Mouse (Mus musculus): ENCODE measurements around the gene Apod. TPM values are rescaled to one million over a fixed set of nuclear protein-coding genes. Genes with fewer than 3 reads are reported as not detected.

Gene Apod
- polyA plus RNA-seq, 1 experiment from 2014 or later, result 0.38 TPM

DNA sequence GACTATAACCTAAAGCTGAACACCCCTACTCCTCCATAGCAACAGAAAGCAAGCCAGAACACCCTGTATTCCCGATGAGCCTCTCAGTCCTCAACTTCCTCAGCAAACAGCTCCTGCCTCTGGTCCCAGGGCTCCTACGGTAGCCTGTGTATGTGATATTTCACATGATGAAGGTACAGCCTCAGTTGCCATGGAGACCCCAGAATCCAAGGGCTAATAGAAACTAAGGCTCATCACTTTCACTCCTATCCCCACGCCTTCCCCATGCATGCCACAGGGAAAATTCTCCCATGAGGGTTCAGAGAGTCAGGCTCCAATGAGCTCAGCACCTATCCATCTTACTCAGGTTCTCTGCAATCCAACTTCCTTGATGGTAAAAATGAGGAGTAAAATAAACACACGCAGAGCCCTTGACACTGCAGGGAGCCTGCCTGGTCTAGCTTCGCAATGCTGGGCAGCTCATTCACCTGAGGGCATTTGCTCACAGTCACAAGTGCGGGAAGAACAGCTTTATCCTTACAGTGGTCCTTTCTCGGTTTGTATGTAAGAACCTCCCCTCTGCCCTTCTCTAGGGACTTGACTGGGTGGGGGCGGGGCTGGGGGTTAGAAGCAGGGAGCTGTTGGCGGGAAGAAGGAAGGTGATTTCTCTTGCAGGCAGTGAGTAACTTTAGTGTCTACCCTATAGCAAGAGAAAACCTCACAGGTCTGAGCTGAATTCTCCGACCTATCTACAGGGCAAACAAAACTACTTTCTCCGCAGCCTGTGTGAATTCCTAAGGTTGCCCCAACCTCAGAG, 15.2 kb downstream of the Apod start:
- peaks cover 7% of the 10 kb centered on the region for H3K4me1 ChIP-seq (replicated peaks; ENCODE audit: control insufficient read depth, insufficient read depth, low read length)
- H3K27me3 ChIP-seq (ENCODE audit: control insufficient read depth, insufficient read depth, low read depth, low read length), result no peaks in the 10 kb centered on the region
- no peak overlapping the region for H3K27ac ChIP-seq (ENCODE audit: low read length)
- ATAC-seq (ENCODE audit: low read depth), result no peak
- 31% methylated on average over 11 of the region's 11 CpGs for WGBS
- no peaks in the 10 kb centered on the region for H3K36me3 ChIP-seq (ENCODE audit: control insufficient read depth, insufficient read depth, low read length)
- H3K4me2 ChIP-seq (ENCODE audit: low read depth, low read length), result no peak overlapping the region
- no peaks in the 10 kb centered on the region for H3K9me3 ChIP-seq (ENCODE audit: control insufficient read depth, low read length)
- H3K4me3 ChIP-seq (ENCODE audit: low read length), result no peak overlapping the region
- H3K9ac ChIP-seq (ENCODE audit: low read length), result 0 out of 2 replicates have a peak overlapping the region, but pooled peaks have one; percentile 29

DNA sequence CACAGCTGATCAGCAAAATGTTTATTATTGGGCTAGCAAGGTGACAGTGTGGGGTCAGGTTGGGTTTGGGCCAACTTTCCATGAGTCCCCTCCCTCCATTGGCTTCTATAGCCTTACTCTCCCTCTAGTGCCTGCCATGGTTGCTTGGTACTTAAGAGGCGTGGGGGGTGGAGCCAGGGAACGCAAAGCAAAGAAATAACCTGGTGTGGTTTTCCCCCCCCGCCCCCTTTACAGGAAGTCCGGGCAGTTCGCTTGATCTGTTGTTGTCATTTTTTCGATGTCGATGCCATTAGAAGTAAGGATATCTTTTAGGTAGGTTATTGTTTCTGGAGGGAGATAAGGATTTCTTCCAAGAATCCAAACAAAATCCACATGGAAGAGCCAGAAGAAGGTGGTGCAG, 17.5 kb downstream of the Apod start:
- WGBS, result 76% methylated on average over 7 of the region's 7 CpGs
- no peaks in the 10 kb centered on the region for H3K36me3 ChIP-seq (ENCODE audit: control insufficient read depth, insufficient read depth, low read length)
- H3K27ac ChIP-seq (ENCODE audit: low read length), result no peak overlapping the region
- H3K9me3 ChIP-seq (ENCODE audit: control insufficient read depth, low read length), result no peaks in the 10 kb centered on the region
- no peak overlapping the region for H3K4me3 ChIP-seq (ENCODE audit: low read length)
- no peak overlapping the region for H3K9ac ChIP-seq (ENCODE audit: low read length)
- ATAC-seq (ENCODE audit: low read depth), result no peak
- peaks cover 7% of the 10 kb centered on the region for H3K4me1 ChIP-seq (replicated peaks; ENCODE audit: control insufficient read depth, insufficient read depth, low read length)
- H3K4me2 ChIP-seq (ENCODE audit: low read depth, low read length), result no peak overlapping the region
- no peaks in the 10 kb centered on the region for H3K27me3 ChIP-seq (ENCODE audit: control insufficient read depth, insufficient read depth, low read depth, low read length)

DNA sequence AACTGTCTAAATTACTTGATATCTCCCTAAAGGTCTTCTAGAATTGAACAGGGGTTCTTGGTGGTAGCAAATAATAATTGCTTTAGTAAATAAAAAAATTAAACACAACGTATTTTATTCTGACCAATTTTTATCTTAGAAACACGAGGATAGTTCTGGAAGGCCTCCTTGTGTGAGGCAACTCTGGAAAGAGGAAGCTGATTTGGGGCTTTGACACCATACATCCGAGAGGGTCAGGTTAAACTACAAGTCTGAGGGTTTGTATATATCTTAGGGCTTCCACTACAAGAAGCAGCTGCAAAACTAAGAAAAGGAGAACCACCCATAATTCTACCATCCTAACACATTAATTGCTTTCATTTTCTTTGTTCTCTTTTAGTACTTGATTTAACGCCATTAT, 20.8 kb downstream of the Apod start:
- H3K9ac ChIP-seq (ENCODE audit: low read length), result no peak overlapping the region
- no peaks in the 10 kb centered on the region for H3K36me3 ChIP-seq (ENCODE audit: control insufficient read depth, insufficient read depth, low read length)
- ATAC-seq (ENCODE audit: low read depth), result no peak
- no peaks in the 10 kb centered on the region for H3K27me3 ChIP-seq (ENCODE audit: control insufficient read depth, insufficient read depth, low read depth, low read length)
- peaks cover 10% of the 10 kb centered on the region for H3K4me1 ChIP-seq (replicated peaks; ENCODE audit: control insufficient read depth, insufficient read depth, low read length)
- no peak overlapping the region for H3K27ac ChIP-seq (ENCODE audit: low read length)
- no peaks in the 10 kb centered on the region for H3K9me3 ChIP-seq (ENCODE audit: control insufficient read depth, low read length)
- no peak overlapping the region for H3K4me2 ChIP-seq (ENCODE audit: low read depth, low read length)
- H3K4me3 ChIP-seq (ENCODE audit: low read length), result no peak overlapping the region
- WGBS, result 55% methylated on average over 4 of the region's 4 CpGs

DNA sequence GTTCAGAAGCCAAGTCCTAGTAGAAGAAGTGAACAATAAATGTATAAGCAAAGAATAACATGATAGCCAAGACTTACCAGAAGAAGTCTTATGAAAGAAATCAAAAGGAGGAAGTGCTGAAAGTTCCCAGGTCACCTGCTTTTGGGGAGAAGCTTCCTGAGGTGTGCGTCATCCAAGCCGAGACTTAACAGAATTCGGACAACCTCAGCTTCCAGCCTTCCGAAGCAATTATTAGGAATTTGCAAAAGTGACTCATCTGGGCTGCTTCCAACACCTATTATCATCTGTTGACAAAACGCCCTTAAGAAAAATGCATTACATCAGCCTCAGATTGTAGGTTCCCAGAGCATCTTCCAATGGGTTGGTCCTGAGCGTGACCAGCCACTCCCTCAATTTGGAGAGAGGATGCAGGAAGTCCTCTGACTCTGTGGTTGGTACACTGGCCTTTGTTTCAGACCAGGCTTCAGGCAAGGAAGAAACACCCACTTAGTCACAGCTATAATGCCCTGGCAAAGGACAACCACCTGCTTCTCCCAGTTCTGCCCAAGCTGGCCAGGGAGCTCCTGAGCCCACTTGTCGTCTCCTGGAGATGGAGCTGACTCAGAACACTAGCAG, 23.8 kb downstream of the Apod start:
- Histone ChIP-seq H3K4me2 (ENCODE audit: low read depth, low read length) (peak overlapping the region; percentile 6), H3K9ac (ENCODE audit: low read length) (no peak overlapping the region; the same call in 1 of the 2 replicates), H3K36me3 (ENCODE audit: control insufficient read depth, insufficient read depth, low read length) (no peaks in the 10 kb centered on the region), H3K27me3 (ENCODE audit: control insufficient read depth, insufficient read depth, low read depth, low read length) (no peaks in the 10 kb centered on the region), H3K4me3 (ENCODE audit: low read length) (no peak overlapping the region), H3K9me3 (ENCODE audit: control insufficient read depth, low read length) (no peaks in the 10 kb centered on the region), H3K4me1 (replicated peaks; ENCODE audit: control insufficient read depth, insufficient read depth, low read length) (peaks cover 10% of the 10 kb centered on the region), H3K27ac (ENCODE audit: low read length) (peak overlapping the region; percentile 89)
- WGBS, result 48% methylated on average over 7 of the region's 7 CpGs
- peak; percentile 60 for ATAC-seq (ENCODE audit: low read depth)

DNA sequence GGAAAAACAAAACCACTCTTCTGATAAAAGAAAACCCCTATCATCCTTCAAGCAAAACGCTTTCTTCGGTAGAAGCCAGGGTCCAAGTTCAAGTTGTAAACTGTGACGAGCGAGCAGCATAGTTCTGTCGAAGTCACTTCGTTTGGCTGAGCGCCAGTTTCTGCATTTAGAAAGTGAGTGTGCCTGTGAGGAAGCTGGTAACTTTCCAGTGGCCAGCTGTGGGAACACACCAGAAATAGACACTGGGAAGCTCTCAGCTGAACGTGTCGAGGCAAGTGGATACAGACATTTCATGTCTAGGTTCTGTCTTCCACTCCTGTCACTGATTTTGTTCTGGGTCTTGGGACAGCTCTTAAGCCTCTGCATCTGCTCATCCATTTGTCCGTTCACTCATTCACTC, 24.3 kb downstream of the Apod start:
- no peaks in the 10 kb centered on the region for H3K36me3 ChIP-seq (ENCODE audit: control insufficient read depth, insufficient read depth, low read length)
- H3K27ac ChIP-seq (ENCODE audit: low read length), result peak overlapping the region; percentile 89
- H3K27me3 ChIP-seq (ENCODE audit: control insufficient read depth, insufficient read depth, low read depth, low read length), result no peaks in the 10 kb centered on the region
- ATAC-seq (ENCODE audit: low read depth), result peak; percentile 97
- peak overlapping the region; percentile 6 for H3K4me2 ChIP-seq (ENCODE audit: low read depth, low read length)
- no peak overlapping the region for H3K4me3 ChIP-seq (ENCODE audit: low read length)
- no peak overlapping the region for H3K9ac ChIP-seq (ENCODE audit: low read length)
- no peaks in the 10 kb centered on the region for H3K9me3 ChIP-seq (ENCODE audit: control insufficient read depth, low read length)
- 28% methylated on average over 10 of the region's 10 CpGs for WGBS
- H3K4me1 ChIP-seq (replicated peaks; ENCODE audit: control insufficient read depth, insufficient read depth, low read length), result peaks cover 10% of the 10 kb centered on the region

DNA sequence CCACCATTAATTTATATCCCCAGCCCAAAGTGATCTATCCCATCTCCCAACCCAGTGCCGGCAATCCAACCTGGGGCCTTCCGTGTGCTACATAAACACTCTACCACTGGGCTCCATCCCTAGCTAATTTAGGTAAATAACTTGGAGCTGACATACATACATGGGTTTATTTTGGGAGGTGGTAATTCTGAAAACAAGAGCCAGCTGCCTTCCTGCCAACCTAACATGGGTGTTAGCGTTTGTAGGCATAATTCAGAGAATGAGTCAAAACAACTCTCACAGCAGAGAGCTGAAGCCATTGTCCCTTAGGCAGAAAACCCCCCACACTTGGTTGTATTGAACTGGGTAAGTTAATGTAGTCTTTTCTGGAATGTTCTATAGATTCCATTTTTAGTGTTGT, 26.9 kb downstream of the Apod start:
- 54% methylated on average over 3 of the region's 3 CpGs for WGBS
- Histone ChIP-seq H3K4me2 (ENCODE audit: low read depth, low read length) (no peak overlapping the region), H3K36me3 (ENCODE audit: control insufficient read depth, insufficient read depth, low read length) (no peaks in the 10 kb centered on the region), H3K4me1 (replicated peaks; ENCODE audit: control insufficient read depth, insufficient read depth, low read length) (peaks cover 10% of the 10 kb centered on the region), H3K9me3 (ENCODE audit: control insufficient read depth, low read length) (no peaks in the 10 kb centered on the region), H3K27ac (ENCODE audit: low read length) (no peak overlapping the region), H3K27me3 (ENCODE audit: control insufficient read depth, insufficient read depth, low read depth, low read length) (no peaks in the 10 kb centered on the region), H3K9ac (ENCODE audit: low read length) (no peak overlapping the region), H3K4me3 (ENCODE audit: low read length) (no peak overlapping the region)
- ATAC-seq (ENCODE audit: low read depth), result no peak

DNA sequence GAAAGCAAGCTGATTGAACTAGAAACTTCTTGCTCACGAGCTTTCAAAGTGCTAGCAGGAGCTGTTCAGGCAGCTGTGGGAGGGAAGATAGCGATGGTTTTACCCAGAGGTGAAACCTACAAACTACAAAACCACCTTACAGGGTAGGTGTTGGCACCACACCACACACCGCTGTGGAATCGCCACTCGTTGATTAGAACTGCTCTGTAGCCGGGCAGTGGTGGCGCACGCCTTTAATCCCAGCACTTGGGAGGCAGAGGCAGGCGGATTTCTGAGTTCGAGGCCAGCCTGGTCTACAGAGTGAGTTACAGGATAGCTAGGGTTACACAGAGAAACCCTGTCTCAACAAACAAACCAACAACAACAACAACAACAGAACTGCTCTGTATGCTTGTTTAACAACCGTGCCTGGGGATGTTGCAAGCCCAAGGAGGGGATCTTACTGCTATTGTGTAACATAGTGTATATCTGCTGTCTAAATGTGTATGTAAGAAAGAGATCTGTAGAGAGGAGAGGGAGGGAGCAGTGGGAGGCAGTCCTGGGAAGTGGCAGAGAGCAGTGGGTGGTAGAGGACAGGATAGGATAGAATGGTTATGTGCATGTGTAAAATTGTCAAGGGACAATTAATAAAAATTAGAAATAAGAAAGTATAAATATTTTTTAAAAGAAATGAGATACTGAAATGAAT, 27.7 kb downstream of the Apod start:
- no peak overlapping the region for H3K4me3 ChIP-seq (ENCODE audit: low read length)
- no peak overlapping the region for H3K27ac ChIP-seq (ENCODE audit: low read length)
- no peaks in the 10 kb centered on the region for H3K27me3 ChIP-seq (ENCODE audit: control insufficient read depth, insufficient read depth, low read depth, low read length)
- H3K4me2 ChIP-seq (ENCODE audit: low read depth, low read length), result no peak overlapping the region
- H3K4me1 ChIP-seq (replicated peaks; ENCODE audit: control insufficient read depth, insufficient read depth, low read length), result peaks cover 10% of the 10 kb centered on the region
- WGBS, result 84% methylated on average over 11 of the region's 11 CpGs
- no peak for ATAC-seq (ENCODE audit: low read depth)
- H3K36me3 ChIP-seq (ENCODE audit: control insufficient read depth, insufficient read depth, low read length), result no peaks in the 10 kb centered on the region
- H3K9ac ChIP-seq (ENCODE audit: low read length), result no peak overlapping the region
- no peaks in the 10 kb centered on the region for H3K9me3 ChIP-seq (ENCODE audit: control insufficient read depth, low read length)

DNA sequence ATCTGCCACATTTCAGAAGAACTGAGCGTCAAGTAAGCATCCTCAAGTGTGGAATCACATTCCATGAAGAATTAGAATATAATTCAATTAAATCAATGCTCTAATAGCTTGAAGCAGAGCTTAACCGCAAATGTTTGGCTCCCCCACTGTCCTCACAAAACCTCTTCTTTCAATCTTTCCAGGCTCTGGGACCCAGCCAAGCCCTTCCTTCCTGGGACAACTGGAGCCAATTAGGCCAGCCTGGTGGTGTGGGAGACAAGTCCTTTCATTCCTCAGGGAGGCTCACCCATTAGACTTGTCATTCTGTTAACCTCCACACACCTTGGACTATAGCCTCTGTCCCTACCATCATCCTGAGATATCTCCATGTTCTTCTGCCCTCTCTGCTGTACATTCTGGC, 32.6 kb downstream of the Apod start:
- H3K36me3 ChIP-seq (ENCODE audit: control insufficient read depth, insufficient read depth, low read length), result no peaks in the 10 kb centered on the region
- no peak overlapping the region for H3K27ac ChIP-seq (ENCODE audit: low read length)
- H3K4me3 ChIP-seq (ENCODE audit: low read length), result no peak overlapping the region
- no peaks in the 10 kb centered on the region for H3K9me3 ChIP-seq (ENCODE audit: control insufficient read depth, low read length)
- H3K4me1 ChIP-seq (replicated peaks; ENCODE audit: control insufficient read depth, insufficient read depth, low read length), result peaks cover 3% of the 10 kb centered on the region; the same call in 1 of the 2 replicates
- H3K9ac ChIP-seq (ENCODE audit: low read length), result no peak overlapping the region
- no peaks in the 10 kb centered on the region for H3K27me3 ChIP-seq (ENCODE audit: control insufficient read depth, insufficient read depth, low read depth, low read length)
- WGBS, result 83% methylated on average over 2 of the region's 2 CpGs
- no peak overlapping the region for H3K4me2 ChIP-seq (ENCODE audit: low read depth, low read length)
- no peak for ATAC-seq (ENCODE audit: low read depth)

DNA sequence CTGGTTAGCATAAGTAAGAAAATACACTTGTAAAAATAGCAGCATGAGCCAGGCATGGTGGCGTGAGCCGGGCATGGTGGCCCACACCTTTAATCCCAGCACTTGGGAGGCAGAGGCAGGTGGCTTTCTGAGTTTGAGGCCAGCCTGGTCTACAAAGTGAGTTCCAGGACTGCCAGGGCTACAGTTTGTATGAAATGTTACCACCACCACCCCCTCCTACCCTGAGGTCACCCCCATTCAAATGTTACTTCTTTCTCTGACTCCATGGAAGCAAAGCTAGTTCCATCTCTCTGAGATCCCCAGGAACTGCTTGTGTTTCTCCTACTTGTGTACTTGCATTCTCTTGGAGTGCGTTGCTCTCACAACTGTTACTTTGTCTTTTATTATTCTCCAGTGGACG, 34.4 kb downstream of the Apod start:
- H3K9me3 ChIP-seq (ENCODE audit: control insufficient read depth, low read length), result no peaks in the 10 kb centered on the region
- H3K4me3 ChIP-seq (ENCODE audit: low read length), result no peak overlapping the region
- peaks cover 3% of the 10 kb centered on the region; the same call in 1 of the 2 replicates for H3K4me1 ChIP-seq (replicated peaks; ENCODE audit: control insufficient read depth, insufficient read depth, low read length)
- no peak for ATAC-seq (ENCODE audit: low read depth)
- no peak overlapping the region for H3K9ac ChIP-seq (ENCODE audit: low read length)
- no peak overlapping the region for H3K27ac ChIP-seq (ENCODE audit: low read length)
- no peak overlapping the region for H3K4me2 ChIP-seq (ENCODE audit: low read depth, low read length)
- no peaks in the 10 kb centered on the region for H3K27me3 ChIP-seq (ENCODE audit: control insufficient read depth, insufficient read depth, low read depth, low read length)
- WGBS, result 88% methylated on average over 4 of the region's 4 CpGs
- H3K36me3 ChIP-seq (ENCODE audit: control insufficient read depth, insufficient read depth, low read length), result no peaks in the 10 kb centered on the region

All from lung, embryonic 16.5 days (tissue).